Mouse (Mus musculus): ENCODE measurements at regions not wholly inside any gene's neighbourhood (a gene's known extent, or its start where the extent isn't known, plus 50 kb on each side); places are given as distances from the start of the nearest gene placed in this dataset.

DNA sequence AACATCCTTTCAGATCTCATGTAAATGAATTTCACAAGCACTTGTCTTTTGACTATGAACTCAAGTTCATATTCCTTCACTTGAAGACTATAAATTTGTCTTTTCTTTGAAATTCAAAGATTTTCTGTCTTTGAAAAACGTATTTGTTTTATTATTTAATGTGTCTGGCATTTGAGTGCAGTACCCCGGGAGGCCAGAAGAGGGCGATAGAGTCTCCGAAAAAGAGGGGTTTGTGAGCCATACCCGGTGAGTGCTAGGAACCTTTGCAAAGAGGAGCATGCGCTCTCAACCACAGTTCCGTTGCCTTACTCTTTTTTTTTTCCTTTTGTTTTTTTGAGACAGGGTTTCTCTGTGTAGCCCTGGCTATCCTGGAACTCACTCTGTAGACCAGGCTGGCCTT lies 177.6 kb upstream of the Gjb5 start:
- no peaks in the 10 kb centered on the region for H3K36me3 ChIP-seq (ENCODE audit: control insufficient read depth, insufficient read depth, low read length)
- DNase-seq: no peak
- no peaks in the 10 kb centered on the region for H3K27me3 ChIP-seq (ENCODE audit: control insufficient read depth, insufficient read depth, low read length)
- TF ChIP-seq POLR2A (IDR thresholded peaks at IDR 0.05; ENCODE audit: control insufficient read depth, extremely low read depth, insufficient read depth, low read length, poor library complexity) (no peak), CTCF (IDR thresholded peaks at IDR 0.05; ENCODE audit: borderline replicate concordance, control insufficient read depth, extremely low read depth, insufficient read depth, low read length, poor library complexity) (no peak)
- no peaks in the 10 kb centered on the region for H3K4me1 ChIP-seq (replicated peaks; ENCODE audit: control insufficient read depth, insufficient read depth, low read length)
- 81% methylated on average over 7 of the region's 7 CpGs for WGBS
- H3K4me3 ChIP-seq (ENCODE audit: control insufficient read depth, insufficient read depth, low read length): no peak overlapping the region
- no peak overlapping the region for H3K27ac ChIP-seq (ENCODE audit: control insufficient read depth, insufficient read depth, low read length)

DNA sequence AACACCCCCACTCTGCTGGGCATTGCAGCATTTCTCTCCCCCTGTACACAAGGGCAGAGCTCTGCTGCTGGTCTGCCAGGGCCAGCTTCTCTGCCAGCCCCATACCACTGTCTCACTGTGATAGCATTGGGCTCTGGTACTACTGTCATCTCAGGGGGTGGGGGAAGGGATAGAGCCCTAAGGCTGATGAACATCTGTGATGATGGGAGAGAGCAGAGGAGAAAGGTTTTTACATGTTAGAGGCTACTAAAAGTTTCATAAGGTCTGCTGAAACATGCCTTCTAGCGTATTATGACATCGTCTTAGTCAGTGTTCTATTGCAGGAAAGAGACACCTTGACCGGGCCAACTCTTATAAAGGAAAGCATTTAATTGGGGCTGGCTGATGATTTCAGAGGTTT lies 176.4 kb upstream of the Gjb5 start:
- DNase-seq: no peak
- H3K36me3 ChIP-seq (ENCODE audit: control insufficient read depth, insufficient read depth, low read length): no peaks in the 10 kb centered on the region
- no peak for TF ChIP-seq POLR2A (IDR thresholded peaks at IDR 0.05; ENCODE audit: control insufficient read depth, extremely low read depth, insufficient read depth, low read length, poor library complexity)
- TF ChIP-seq CTCF (IDR thresholded peaks at IDR 0.05; ENCODE audit: borderline replicate concordance, control insufficient read depth, extremely low read depth, insufficient read depth, low read length, poor library complexity): no peak
- no peak overlapping the region for H3K4me3 ChIP-seq (ENCODE audit: control insufficient read depth, insufficient read depth, low read length)
- no peak overlapping the region for H3K27ac ChIP-seq (ENCODE audit: control insufficient read depth, insufficient read depth, low read length)
- H3K4me1 ChIP-seq (replicated peaks; ENCODE audit: control insufficient read depth, insufficient read depth, low read length): no peaks in the 10 kb centered on the region
- WGBS: over 99% methylated on average over 3 of the region's 3 CpGs
- H3K27me3 ChIP-seq (ENCODE audit: control insufficient read depth, insufficient read depth, low read length): no peaks in the 10 kb centered on the region

DNA sequence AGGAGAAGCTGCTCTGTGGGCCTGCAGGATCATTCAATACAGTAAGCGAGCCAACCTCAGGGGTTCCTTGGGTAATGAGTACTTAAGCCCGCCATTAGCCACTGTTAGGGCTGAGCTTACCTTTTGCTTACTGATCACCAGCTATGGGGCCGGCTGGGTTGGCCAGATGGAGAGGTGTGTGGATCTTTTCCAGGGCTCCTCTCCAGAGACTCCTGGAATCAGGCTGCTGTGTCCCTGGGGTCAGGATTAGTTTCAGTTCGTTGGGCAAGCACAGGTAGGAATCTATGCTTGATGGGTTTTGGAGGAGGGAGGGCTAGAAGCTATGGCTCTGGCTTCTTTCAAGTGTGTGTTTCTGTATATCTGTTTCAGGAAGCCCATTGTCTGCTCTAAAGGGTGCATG lies 175.7 kb upstream of the Gjb5 start:
- WGBS: 84% methylated on average over 4 of the region's 4 CpGs
- no peaks in the 10 kb centered on the region for H3K36me3 ChIP-seq (ENCODE audit: control insufficient read depth, insufficient read depth, low read length)
- H3K27ac ChIP-seq (ENCODE audit: control insufficient read depth, insufficient read depth, low read length): no peak overlapping the region
- H3K27me3 ChIP-seq (ENCODE audit: control insufficient read depth, insufficient read depth, low read length): no peaks in the 10 kb centered on the region
- no peak overlapping the region for H3K4me3 ChIP-seq (ENCODE audit: control insufficient read depth, insufficient read depth, low read length)
- TF ChIP-seq POLR2A (IDR thresholded peaks at IDR 0.05; ENCODE audit: control insufficient read depth, extremely low read depth, insufficient read depth, low read length, poor library complexity) (no peak), CTCF (IDR thresholded peaks at IDR 0.05; ENCODE audit: borderline replicate concordance, control insufficient read depth, extremely low read depth, insufficient read depth, low read length, poor library complexity) (no peak)
- DNase-seq: no peak
- H3K4me1 ChIP-seq (replicated peaks; ENCODE audit: control insufficient read depth, insufficient read depth, low read length): no peaks in the 10 kb centered on the region

DNA sequence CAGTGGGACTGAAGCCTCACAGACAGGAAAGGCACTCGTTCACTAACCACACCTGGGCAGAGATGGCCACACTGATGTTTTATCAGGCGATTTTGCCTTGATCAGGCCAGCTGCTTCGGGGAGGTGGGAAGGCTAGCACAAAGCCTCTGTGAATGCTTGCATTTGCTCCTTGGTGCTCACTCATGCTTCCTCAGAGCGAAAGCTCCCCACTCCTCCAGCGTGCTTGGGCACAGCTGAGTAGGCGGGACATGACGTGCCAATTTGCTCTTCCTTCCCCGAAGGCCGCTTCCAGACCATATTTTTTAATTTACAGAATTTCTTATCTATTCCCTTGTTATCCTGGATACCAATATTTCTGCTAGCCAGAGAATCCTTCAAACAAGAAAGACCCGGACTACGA lies 172.8 kb upstream of the Gjb5 start:
- no peaks in the 10 kb centered on the region for H3K36me3 ChIP-seq (ENCODE audit: control insufficient read depth, insufficient read depth, low read length)
- H3K27me3 ChIP-seq (ENCODE audit: control insufficient read depth, insufficient read depth, low read length): no peaks in the 10 kb centered on the region
- H3K4me3 ChIP-seq (ENCODE audit: control insufficient read depth, insufficient read depth, low read length): no peak overlapping the region
- H3K27ac ChIP-seq (ENCODE audit: control insufficient read depth, insufficient read depth, low read length): no peak overlapping the region
- WGBS: 93% methylated on average over 11 of the region's 11 CpGs
- TF ChIP-seq POLR2A (IDR thresholded peaks at IDR 0.05; ENCODE audit: control insufficient read depth, extremely low read depth, insufficient read depth, low read length, poor library complexity): no peak
- TF ChIP-seq CTCF (IDR thresholded peaks at IDR 0.05; ENCODE audit: borderline replicate concordance, control insufficient read depth, extremely low read depth, insufficient read depth, low read length, poor library complexity): no peak
- DNase-seq: no peak
- H3K4me1 ChIP-seq (replicated peaks; ENCODE audit: control insufficient read depth, insufficient read depth, low read length): no peaks in the 10 kb centered on the region

DNA sequence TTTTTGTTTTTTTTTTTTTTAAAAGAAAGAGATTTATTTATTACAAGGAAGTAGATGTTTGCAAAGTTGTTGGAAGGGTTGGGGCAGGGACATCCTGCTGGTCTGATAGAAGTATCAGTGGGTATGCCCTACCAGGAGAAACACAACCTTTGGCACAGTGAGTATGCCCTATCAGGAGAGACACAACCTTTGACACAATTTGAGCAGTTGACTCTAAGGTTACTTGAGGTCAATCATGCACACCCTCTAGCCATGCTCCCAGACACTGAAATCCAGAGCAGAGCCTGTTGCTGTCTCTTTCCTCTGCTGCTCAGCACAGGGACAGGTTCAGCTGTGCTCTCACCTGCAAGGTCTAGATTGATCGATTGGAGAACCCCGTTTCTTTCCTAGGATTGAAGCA lies 164.2 kb upstream of the Gjb5 start:
- no peak for DNase-seq
- TF ChIP-seq POLR2A (IDR thresholded peaks at IDR 0.05; ENCODE audit: control insufficient read depth, extremely low read depth, insufficient read depth, low read length, poor library complexity): no peak
- Histone ChIP-seq H3K4me1 (replicated peaks; ENCODE audit: control insufficient read depth, insufficient read depth, low read length) (no peaks in the 10 kb centered on the region), H3K27me3 (ENCODE audit: control insufficient read depth, insufficient read depth, low read length) (no peaks in the 10 kb centered on the region), H3K36me3 (ENCODE audit: control insufficient read depth, insufficient read depth, low read length) (no peaks in the 10 kb centered on the region), H3K27ac (ENCODE audit: control insufficient read depth, insufficient read depth, low read length) (no peak overlapping the region), H3K4me3 (ENCODE audit: control insufficient read depth, insufficient read depth, low read length) (no peak overlapping the region)
- WGBS: 90% methylated on average over 2 of the region's 2 CpGs

DNA sequence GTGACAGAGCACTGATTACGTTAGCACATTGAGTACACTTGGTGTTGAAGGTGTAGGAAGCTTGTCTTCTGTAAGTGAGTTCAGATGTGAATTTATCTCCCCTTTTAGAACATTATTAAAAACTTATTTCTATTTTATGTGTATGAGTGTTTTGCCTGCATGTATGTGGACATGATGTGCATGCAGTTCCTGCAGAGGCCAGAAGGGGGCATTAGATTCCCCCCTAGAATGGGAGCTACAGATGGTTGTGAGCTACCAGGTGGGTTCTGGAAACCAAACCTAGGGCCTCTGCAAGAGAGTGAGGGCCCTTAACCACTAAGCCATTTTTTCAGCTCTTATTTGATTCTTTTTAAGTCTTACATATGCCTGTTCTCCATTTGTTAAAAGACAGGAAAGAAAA lies 160.0 kb upstream of the Gjb5 start:
- Histone ChIP-seq H3K4me1 (replicated peaks; ENCODE audit: control insufficient read depth, insufficient read depth, low read length) (no peaks in the 10 kb centered on the region), H3K4me3 (ENCODE audit: control insufficient read depth, insufficient read depth, low read length) (no peak overlapping the region), H3K27ac (ENCODE audit: control insufficient read depth, insufficient read depth, low read length) (no peak overlapping the region), H3K36me3 (ENCODE audit: control insufficient read depth, insufficient read depth, low read length) (no peaks in the 10 kb centered on the region), H3K27me3 (ENCODE audit: control insufficient read depth, insufficient read depth, low read length) (no peaks in the 10 kb centered on the region)
- no peak for TF ChIP-seq POLR2A (IDR thresholded peaks at IDR 0.05; ENCODE audit: control insufficient read depth, extremely low read depth, insufficient read depth, low read length, poor library complexity)
- TF ChIP-seq CTCF (IDR thresholded peaks at IDR 0.05; ENCODE audit: borderline replicate concordance, control insufficient read depth, extremely low read depth, insufficient read depth, low read length, poor library complexity): no peak
- DNase-seq: no peak
- 90% methylated on average over 1 of the region's 1 CpGs for WGBS

DNA sequence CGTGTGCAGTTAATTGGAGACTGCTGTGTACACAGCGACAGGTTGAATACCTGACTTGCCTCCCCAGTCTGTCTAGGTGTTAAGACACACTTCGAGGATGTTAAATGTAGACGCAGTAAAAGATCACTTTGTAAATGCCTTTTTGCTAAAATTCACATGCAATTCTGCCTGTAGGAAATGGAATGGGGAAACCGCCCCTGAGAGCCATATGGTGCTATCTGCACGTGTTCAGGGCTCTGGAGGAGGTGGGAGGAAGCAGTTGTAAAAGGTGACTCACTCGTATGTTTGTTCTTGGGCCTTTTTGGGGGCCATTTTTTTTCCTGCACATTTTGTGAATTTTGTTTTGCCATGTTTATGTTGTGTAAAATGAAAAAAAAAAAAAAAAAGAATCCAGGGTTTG lies 159.6 kb upstream of the Gjb5 start:
- no peak for DNase-seq
- 80% methylated on average over 7 of the region's 7 CpGs for WGBS

More for the DNA sequence above, 159.6 kb upstream of the Gjb5 start:
- Histone ChIP-seq H3K27me3 (ENCODE audit: control insufficient read depth, insufficient read depth, low read length) (no peaks in the 10 kb centered on the region), H3K4me3 (ENCODE audit: control insufficient read depth, insufficient read depth, low read length) (no peak overlapping the region), H3K4me1 (replicated peaks; ENCODE audit: control insufficient read depth, insufficient read depth, low read length) (no peaks in the 10 kb centered on the region), H3K36me3 (ENCODE audit: control insufficient read depth, insufficient read depth, low read length) (no peaks in the 10 kb centered on the region), H3K27ac (ENCODE audit: control insufficient read depth, insufficient read depth, low read length) (no peak overlapping the region)
- TF ChIP-seq CTCF (IDR thresholded peaks at IDR 0.05; ENCODE audit: borderline replicate concordance, control insufficient read depth, extremely low read depth, insufficient read depth, low read length, poor library complexity) (no peak), POLR2A (IDR thresholded peaks at IDR 0.05; ENCODE audit: control insufficient read depth, extremely low read depth, insufficient read depth, low read length, poor library complexity) (no peak)

Measured in thymus, adult 2 months (tissue).